Mouse (Mus musculus): ENCODE results near the gene Adcy10. TPM values are rescaled to one million over a fixed set of nuclear protein-coding genes. Genes with fewer than 3 reads are reported as not detected.

Adcy10 gene
- polyA plus RNA-seq, 1 experiment from 2014 or later, result 0.17 TPM

- Histone ChIP-seq H3K4me1 (no peaks in the 10 kb centered on the region), H3K9me3 (no peaks in the 10 kb centered on the region), H3K4me3 (replicated peaks) (no peak overlapping the region), H3K9ac (no peak overlapping the region), H3K36me3 (replicated peaks) (peaks cover 51% of the 10 kb centered on the region), H3K27ac (0 out of 2 replicates have a peak overlapping the region, but pooled peaks have one; percentile 13), H3K4me2 (no peak overlapping the region), H3K27me3 (no peaks in the 10 kb centered on the region)
- 90% methylated on average over 8 of the region's 8 CpGs for WGBS
- no peak for ATAC-seq (ENCODE audit: low FRiP score)
Observed at GRCm38 (mm10) chr1:165590760-165591159, 105.8 kb downstream of the Adcy10 start.

- no peak overlapping the region for H3K4me3 ChIP-seq (replicated peaks)
- H3K9me3 ChIP-seq, result no peaks in the 10 kb centered on the region
- no peak for ATAC-seq (ENCODE audit: low FRiP score)
- H3K9ac ChIP-seq, result no peak overlapping the region
- H3K27me3 ChIP-seq, result no peaks in the 10 kb centered on the region
- H3K4me2 ChIP-seq, result no peak overlapping the region
- 92% methylated on average over 14 of the region's 14 CpGs for WGBS
- no peaks in the 10 kb centered on the region for H3K4me1 ChIP-seq
- H3K36me3 ChIP-seq (replicated peaks), result peaks cover 51% of the 10 kb centered on the region
- H3K27ac ChIP-seq, result no peak overlapping the region
Observed at GRCm38 (mm10) chr1:165592295-165593082, 107.5 kb downstream of the Adcy10 start.

DNA sequence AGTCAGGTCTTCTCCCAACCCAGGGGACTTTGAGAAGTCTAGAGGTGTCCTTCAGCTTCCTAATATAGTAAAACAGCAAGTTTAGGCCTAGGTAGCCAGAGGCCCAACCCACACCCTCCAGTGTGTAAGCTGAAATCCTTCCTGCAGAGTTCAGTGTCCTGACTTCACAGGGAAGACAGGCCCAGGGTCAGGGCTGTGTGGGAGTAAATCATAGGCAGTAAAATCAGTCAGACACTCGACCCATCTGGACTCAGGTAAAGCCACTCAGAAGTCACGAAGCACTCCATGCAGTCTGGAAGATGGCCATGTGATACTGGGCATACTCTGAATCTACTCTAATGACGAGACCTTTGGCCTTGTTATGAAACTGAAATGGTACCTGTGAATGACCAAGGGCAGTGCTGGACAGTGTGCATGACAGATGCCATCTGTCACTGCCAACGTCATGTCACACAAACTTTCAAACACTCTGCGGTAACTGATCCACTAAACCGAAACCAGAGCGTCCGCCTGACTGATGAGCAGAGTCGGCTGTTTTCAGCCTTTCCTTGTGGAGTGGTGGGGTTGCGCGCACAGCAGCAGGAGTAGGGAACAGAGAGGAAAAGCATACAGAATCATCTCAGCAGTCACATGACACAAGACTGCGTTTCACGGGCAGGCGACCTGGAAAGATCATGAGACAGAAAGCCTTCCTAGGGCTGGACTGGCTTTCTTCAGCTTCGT is 109.9 kb downstream of the Adcy10 start:
- no peaks in the 10 kb centered on the region for H3K9me3 ChIP-seq
- H3K9ac ChIP-seq, result no peak overlapping the region
- no peak overlapping the region for H3K4me3 ChIP-seq (replicated peaks)
- H3K36me3 ChIP-seq (replicated peaks), result peaks cover 67% of the 10 kb centered on the region
- H3K4me2 ChIP-seq, result no peak overlapping the region
- H3K4me1 ChIP-seq, result no peaks in the 10 kb centered on the region
- H3K27ac ChIP-seq, result no peak overlapping the region
- 93% methylated on average over 15 of the region's 15 CpGs for WGBS
- ATAC-seq (ENCODE audit: low FRiP score), result no peak
- no peaks in the 10 kb centered on the region for H3K27me3 ChIP-seq

DNA sequence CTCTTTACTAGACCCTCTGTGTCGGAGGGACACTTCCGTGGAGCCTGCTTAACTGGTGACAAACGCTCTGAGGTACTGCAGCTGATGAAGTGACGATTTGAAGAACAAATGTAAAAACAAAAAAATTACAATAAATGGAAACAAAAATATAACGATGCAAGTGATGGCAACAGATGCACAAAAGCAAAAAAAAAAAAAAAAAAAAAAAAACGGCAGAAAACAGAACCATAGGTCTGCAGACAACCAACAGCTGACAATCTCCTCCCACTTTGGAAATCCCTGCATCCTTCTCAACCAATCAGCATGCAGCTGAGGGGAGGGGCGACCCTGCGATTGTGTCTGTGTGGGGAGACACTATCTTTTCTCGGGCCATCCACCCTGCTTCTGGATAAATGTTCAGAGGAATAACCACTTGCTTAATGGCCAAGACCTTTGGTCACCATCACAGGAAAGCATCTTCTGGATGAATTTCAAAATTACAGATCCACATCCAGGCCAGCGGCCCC is 116.8 kb downstream of the Adcy10 start:
- Histone ChIP-seq H3K27me3 (no peaks in the 10 kb centered on the region), H3K9me3 (no peaks in the 10 kb centered on the region), H3K4me3 (replicated peaks) (no peak overlapping the region), H3K27ac (no peak overlapping the region), H3K36me3 (replicated peaks) (peaks cover 67% of the 10 kb centered on the region), H3K4me2 (no peak overlapping the region), H3K9ac (no peak overlapping the region), H3K4me1 (no peaks in the 10 kb centered on the region)
- no peak for ATAC-seq (ENCODE audit: low FRiP score)
- 84% methylated on average over 9 of the region's 10 CpGs for WGBS

GRCm38 (mm10) chr1:165603218-165603617 is 118.2 kb downstream of the Adcy10 start:
- Histone ChIP-seq H3K36me3 (replicated peaks) (peaks cover 79% of the 10 kb centered on the region), H3K4me2 (no peak overlapping the region), H3K27me3 (no peaks in the 10 kb centered on the region), H3K27ac (no peak overlapping the region), H3K4me3 (replicated peaks) (no peak overlapping the region), H3K4me1 (no peaks in the 10 kb centered on the region), H3K9ac (no peak overlapping the region), H3K9me3 (no peaks in the 10 kb centered on the region)
- 85% methylated on average over 14 of the region's 14 CpGs for WGBS
- no peak for ATAC-seq (ENCODE audit: low FRiP score)

DNA sequence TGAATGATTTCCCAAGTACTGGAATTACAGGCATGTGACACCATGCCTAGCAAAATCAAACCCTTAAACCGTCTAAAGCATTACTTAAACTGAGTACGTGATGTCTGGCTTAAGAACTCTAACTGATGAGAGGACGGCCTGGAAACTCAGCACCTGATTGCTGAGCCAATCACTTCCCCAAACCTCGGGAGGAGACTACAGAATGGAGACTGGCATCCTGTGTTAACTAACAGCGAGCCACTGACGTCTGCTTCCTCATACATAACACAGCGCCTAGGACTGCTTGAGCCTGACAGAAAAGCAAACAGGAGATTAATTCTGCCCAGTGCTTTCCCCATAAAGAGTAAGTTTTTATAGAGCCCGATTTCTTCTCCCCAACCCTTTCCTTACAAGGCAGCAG is 119.2 kb downstream of the Adcy10 start:
- H3K4me3 ChIP-seq (replicated peaks), result no peak overlapping the region
- no peaks in the 10 kb centered on the region for H3K9me3 ChIP-seq
- H3K9ac ChIP-seq, result no peak overlapping the region
- no peak for ATAC-seq (ENCODE audit: low FRiP score)
- 88% methylated on average over 8 of the region's 8 CpGs for WGBS
- H3K27me3 ChIP-seq, result no peaks in the 10 kb centered on the region
- no peak overlapping the region for H3K4me2 ChIP-seq
- H3K27ac ChIP-seq, result no peak overlapping the region
- H3K4me1 ChIP-seq, result no peaks in the 10 kb centered on the region
- H3K36me3 ChIP-seq (replicated peaks), result peaks cover 70% of the 10 kb centered on the region

DNA sequence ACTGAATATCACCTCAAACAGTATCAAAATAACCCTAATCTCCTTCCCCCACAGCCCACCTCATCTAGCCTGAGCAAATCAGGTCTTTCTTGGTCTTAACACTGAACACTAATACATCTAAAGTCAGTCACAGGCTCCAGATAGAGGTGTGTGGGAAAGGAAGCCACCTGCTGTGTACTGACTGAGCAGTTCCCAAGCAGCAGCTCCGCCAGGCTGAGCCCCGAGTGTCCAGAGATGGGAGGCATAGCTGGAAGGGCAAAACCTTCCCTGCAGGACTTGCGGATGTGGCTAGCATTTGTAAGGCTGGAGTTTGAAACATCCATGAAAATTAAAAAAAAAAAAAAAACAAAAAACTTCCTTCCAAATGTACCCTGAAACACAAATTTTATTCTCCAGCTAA is 120.1 kb downstream of the Adcy10 start:
- no peak for ATAC-seq (ENCODE audit: low FRiP score)
- H3K4me2 ChIP-seq, result no peak overlapping the region
- H3K9me3 ChIP-seq, result no peaks in the 10 kb centered on the region
- H3K36me3 ChIP-seq (replicated peaks), result peaks cover 65% of the 10 kb centered on the region
- H3K4me3 ChIP-seq (replicated peaks), result no peak overlapping the region
- WGBS, result 79% methylated on average over 3 of the region's 3 CpGs
- no peak overlapping the region for H3K27ac ChIP-seq
- no peak overlapping the region for H3K9ac ChIP-seq
- H3K27me3 ChIP-seq, result no peaks in the 10 kb centered on the region
- H3K4me1 ChIP-seq, result peaks cover 7% of the 10 kb centered on the region

DNA sequence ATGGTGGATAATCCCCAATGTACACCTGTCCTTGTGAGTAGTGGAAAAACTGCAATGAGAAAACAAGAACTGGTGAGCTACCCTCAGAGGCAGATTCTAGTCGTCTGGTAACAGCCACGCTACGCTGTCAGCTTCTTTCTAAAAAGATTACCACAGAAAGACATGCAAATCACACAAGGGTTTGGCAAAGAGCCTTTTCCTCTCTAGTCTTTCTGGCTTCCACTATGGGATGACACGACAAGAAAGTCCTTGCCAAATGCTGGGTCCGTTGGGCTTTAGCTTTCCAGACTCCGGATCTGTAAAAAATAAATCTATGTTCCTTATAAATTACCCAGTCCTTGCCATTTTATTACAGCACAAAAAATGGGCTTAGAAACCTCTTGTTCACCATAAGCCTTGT is 120.8 kb downstream of the Adcy10 start:
- Histone ChIP-seq H3K27me3 (no peaks in the 10 kb centered on the region), H3K4me2 (no peak overlapping the region), H3K9me3 (no peaks in the 10 kb centered on the region), H3K9ac (no peak overlapping the region), H3K27ac (no peak overlapping the region), H3K36me3 (replicated peaks) (peaks cover 65% of the 10 kb centered on the region), H3K4me3 (replicated peaks) (no peak overlapping the region), H3K4me1 (peaks cover 13% of the 10 kb centered on the region)
- no peak for ATAC-seq (ENCODE audit: low FRiP score)
- WGBS, result 95% methylated on average over 6 of the region's 6 CpGs

DNA sequence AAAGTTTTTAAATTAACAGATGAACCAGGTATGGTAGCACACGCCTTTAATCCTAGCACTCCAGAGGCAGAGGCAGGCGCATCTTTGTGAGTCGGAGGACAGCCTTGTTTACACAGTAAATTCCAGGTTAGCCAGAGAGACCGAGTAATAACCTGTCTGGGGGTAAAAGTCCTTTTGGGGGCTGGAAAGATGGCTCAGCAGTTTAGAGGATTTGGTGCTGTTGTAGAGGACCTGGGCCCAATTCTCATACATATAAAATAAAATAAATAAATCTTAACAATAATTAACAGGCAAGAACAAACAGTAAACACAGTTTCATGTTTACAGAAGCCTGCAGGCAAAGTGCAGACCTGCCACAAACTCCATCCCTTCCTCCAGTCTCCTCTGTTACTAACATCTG is 123.9 kb downstream of the Adcy10 start:
- Histone ChIP-seq H3K36me3 (replicated peaks) (peaks cover 45% of the 10 kb centered on the region), H3K27me3 (no peaks in the 10 kb centered on the region), H3K4me2 (no peak overlapping the region), H3K4me3 (replicated peaks) (no peak overlapping the region), H3K4me1 (peaks cover 19% of the 10 kb centered on the region), H3K27ac (no peak overlapping the region), H3K9me3 (no peaks in the 10 kb centered on the region), H3K9ac (no peak overlapping the region)
- 89% methylated on average over 4 of the region's 4 CpGs for WGBS
- ATAC-seq (ENCODE audit: low FRiP score), result no peak

DNA sequence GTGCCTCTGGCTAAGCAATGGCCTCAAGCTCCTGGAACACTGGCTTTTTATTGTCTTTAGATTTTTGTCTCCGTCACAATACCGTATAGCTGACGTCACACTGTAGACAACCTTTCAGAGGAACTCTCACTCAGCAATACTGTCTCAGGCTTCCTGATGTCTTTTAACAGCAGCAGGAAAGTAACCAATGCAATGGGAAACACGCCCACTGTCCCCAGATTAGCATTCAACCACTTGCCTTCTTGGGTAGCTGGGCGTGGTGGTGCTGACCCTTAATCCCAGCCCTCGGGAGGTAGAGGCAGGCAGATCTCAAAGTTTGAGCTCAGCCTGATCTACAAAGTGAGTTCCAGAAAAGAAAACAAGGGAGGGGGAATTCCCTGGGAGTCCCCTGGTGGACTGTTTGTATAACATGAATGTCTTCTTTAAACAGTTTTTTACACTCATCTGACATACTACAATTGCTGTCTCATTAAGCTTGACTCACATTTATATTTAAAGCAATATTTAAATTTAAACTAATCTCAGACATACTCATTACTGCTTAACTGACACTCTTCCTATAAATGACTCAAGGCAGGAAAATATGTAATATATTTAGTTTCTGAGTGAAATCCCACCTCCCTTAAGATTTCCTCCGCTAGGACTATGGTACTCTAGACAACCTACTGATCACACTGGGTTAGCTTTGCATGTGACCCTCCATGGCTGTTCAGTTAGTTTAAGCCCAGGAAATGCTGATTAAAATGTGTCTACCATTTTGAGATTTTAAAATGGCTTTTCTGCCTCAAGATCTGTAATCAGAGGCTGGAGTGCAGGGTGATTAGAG is 124.7 kb downstream of the Adcy10 start:
- Histone ChIP-seq H3K27ac (peak overlapping the region; percentile 79), H3K27me3 (no peaks in the 10 kb centered on the region), H3K9me3 (no peaks in the 10 kb centered on the region), H3K4me1 (peaks cover 19% of the 10 kb centered on the region), H3K9ac (no peak overlapping the region), H3K4me3 (replicated peaks) (no peak overlapping the region), H3K4me2 (no peak overlapping the region), H3K36me3 (replicated peaks) (peaks cover 43% of the 10 kb centered on the region)
- 44% methylated on average over 7 of the region's 7 CpGs for WGBS
- ATAC-seq (ENCODE audit: low FRiP score), result peak; percentile 34; the same call in 1 of the 2 replicates

- peaks cover 19% of the 10 kb centered on the region for H3K4me1 ChIP-seq
- H3K27me3 ChIP-seq, result no peaks in the 10 kb centered on the region
- H3K4me2 ChIP-seq, result no peak overlapping the region; the same call in 1 of the 2 replicates
- no peak overlapping the region for H3K9ac ChIP-seq
- peak; percentile 64 for ATAC-seq (ENCODE audit: low FRiP score)
- H3K9me3 ChIP-seq, result 0 out of 2 replicates have a peak, but pooled peaks cover 3% of the 10 kb centered on the region
- 12% methylated on average over 9 of the region's 9 CpGs for WGBS
- peak overlapping the region; percentile 79 for H3K27ac ChIP-seq
- H3K4me3 ChIP-seq (replicated peaks), result no peak overlapping the region
- H3K36me3 ChIP-seq (replicated peaks), result peaks cover 43% of the 10 kb centered on the region
Observed at GRCm38 (mm10) chr1:165610321-165610999, 125.5 kb downstream of the Adcy10 start.

All from forebrain, embryonic 12.5 days (tissue).